Mouse (Mus musculus): ENCODE results near the gene Zfp418. TPM values are rescaled to one million over a fixed set of nuclear protein-coding genes. Genes with fewer than 3 reads are reported as not detected.
"Not testable (repeated sequence)": the region's sequence is repeated elsewhere in the genome, so short reads cannot be mapped to it uniquely, and the experiment has no call there.

The Zfp418 gene
- total RNA-seq (2021) (1 to 10 TPM; 2.3 to 3.1 TPM), polyA plus RNA-seq (2012; rRNA removed) (0.10 and 0.15 TPM in 2 replicates)
- long read RNA-seq, partial matches to known transcripts, result 0 of 1 reads
- long read RNA-seq, other reads (novel, unspliced or antisense), result 0 of 1 reads

DNA sequence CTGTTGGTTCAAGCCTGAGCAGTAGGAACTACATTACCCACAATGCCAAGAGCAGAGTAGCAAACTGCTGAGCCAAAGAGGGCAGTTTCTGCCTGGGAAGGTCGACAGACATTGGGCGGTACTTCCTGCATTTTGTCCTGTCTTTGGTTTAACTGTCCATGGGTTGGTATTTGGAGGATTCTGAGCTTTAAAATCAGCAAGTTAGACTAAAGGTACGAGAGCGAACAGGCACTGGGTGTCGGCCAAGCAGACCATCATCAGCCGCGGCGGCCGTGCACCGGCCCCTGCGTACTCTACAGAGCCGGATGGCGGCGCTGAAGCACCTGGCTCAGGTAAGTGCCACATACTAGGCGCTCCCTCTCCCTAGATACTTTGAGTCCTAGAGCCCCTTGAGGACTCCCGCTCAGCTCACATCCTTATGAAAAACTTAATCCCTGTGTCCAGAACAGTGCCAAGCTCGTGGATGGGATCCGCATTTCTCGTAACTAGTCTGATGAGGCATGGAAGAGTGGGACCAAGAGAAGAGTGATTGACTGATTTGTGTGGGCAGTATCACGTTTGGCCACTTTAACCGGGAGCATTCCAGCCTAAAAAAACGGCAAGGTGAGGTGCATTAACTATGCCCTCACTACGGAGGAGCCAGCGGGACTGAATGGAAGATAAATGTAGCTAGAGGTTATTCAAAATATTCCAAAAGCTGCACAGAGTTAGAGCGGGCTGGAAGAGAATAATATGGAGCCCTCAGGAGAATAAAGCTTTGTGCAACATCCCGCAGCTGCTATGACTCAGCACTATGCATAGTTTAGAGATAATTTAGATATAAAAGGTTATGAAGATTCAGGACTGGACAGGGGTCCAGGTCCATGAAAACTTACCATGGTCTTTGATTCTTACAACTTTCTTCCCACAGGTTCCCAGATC is at the start of gene Zfp418:
Gene Zfp418 (plus strand): TSS at position 104 of the 921 bp plus-strand sequence.
- peak; percentile 78 for DNase-seq

DNA sequence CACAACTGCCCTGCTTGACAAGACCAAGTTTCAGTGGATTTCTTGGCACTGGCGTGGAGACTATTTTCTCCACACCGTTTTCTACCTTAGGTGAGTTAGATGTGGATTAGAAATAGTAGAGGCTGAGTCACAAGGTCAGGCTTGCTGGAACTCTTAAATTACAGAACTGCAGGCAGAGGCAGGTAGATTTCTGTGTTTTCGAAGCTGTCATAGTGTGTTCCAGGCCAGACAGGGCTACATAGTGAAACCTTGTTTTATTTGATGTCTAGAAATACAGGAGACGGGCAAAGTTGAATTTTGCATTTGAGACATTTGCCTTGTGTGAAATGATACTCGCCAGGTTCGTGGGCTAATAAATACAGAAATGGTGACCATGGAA is 49.5 kb upstream of the Zfp418 start:
- no peak for DNase-seq

DNA sequence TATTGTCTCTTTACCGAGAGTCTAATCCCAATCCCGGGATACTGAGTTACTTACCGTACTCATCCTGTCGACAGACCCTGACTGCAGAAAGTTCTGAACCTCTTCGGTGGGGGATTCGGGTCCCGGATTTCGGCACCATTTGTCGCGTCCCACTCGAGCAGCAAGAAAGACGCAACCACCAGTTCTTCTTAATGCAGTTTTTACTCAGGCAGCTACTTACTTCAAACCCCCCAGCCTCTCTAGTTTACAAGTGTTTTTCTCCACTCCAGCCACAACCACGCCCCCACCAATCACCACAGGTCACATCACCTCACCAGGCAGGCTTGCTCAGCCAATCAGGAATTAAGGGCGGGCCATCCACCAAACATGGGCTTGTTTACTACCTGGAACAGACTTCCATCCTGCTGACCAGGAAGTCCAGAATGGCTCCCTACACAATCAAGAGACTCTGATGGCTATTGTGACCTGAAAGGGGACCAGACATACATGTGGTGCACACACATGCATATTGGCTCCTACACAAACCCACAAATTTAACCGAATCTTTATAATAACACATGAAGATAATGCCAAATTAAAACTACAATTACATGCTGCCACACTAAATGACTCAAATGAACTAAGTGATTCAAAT is 40.5 kb upstream of the Zfp418 start:
- not testable (repeated sequence) for DNase-seq

DNA sequence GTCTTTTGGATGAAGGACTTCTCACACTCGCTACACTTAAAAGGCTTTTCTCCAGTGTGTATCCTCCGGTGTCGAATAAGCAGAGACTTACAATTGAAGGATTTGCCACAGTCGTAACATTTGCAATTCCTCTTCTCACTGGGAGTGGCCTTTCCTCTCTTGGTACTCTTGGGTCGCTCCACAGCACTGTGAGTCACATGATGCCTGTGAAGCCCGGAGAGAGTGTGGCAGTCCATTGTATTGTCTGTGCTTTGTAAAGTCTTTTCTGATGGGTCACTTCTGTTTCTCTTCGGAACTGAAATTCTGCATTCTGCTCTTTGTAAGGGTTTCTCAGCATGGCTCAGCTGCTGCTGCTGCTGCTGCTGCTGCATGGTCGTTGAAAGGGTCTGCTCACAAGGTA is 38.4 kb upstream of the Zfp418 start:
- no peak for DNase-seq

DNA sequence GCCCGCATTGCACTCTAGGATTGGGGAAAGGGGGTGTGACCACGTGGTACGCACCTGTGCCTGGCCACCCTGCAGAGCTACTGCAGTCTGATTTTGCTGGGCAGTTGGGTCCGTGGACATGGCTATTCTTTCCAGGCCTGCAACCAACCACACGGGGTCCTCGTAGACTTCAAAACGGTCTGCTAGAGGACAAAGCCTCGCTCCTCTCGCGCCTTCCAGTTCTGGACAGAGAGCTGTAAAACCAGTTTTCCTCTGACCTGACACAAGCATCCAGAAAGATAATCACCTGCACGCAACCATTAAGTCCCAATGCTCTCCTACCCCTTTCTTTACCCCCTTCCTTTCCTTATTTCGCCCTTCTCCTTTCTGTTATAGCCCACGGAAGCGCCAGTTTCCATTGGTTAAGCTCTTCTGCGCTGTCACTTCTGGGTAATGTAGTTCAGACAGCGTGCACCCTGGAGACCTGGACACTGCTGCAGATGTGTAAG is 34.7 kb upstream of the Zfp418 start, which contains the start of gene Zfp773:
Gene Zfp773 (minus strand): TSS at position 377 of the 488 bp plus-strand sequence.
- peak; percentile 74 for DNase-seq

DNA sequence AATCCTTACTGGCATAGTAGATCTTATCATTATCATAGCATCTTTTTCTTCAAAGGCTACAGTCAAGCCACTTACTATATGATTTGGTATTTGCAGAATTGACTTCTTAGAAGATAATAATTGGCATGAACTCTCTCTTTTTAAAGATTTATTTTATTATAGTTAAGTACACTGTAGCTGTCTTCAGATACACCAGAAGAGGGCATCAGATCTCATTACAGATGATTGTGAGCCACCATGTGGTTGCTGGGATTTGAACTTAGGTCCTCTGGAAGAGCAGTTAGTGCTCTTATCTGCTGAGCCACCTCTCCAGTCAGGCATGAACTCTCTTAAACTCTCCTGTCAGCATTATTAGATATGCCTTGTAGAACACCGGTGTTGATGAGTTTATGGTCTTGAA is 26.9 kb upstream of the Zfp418 start:
- DNase-seq, result no peak

DNA sequence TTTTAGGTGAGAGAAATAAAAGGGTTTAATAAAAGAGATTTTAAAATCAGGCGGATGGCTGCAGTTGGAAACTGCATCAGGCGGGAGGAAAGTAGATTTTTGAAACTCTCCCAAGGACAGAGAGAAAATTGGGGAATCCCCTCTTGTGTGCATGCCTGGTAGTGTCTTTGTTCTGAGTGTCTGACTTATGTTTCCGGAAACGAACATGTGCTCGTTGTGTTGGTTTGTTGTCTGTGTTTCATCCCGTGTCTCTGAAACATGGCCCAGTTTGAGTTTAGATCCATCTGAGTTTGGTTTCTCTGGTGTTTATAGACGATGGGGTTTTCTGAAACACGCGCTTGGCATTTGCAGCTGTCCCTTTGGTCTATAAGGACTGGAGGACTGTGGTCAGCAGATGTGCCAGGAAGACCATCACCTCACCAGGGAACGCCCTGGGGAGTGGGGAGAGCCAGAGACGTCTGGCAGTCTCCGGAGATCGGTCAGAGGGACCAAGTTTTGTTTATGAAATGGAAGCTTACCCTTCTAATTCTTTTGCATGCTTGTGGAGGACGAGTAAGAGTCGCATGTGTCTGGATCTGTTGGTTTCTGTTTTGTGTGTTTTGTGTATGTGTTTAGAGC is 25.0 kb upstream of the Zfp418 start:
- DNase-seq, result no peak

DNA sequence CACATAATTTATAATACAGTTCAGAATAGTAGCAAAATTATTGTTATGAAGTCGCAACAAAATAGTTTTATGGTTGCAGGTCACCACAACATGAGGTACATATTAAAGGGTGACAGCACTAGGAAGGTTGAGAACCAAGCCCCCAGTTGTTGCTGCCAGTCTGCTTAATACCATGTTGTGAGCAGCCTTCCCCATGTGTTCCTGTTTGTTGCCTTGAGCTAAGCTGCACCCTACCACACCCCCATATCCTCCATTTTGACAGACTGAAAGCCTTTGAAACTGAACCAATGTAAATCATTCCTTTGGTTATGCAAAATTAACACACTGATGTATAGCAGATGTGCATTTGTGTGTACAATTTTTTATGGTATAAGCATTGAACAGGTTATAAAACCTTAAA is 14.8 kb downstream of the Zfp418 start:
- DNase-seq, result no peak

DNA sequence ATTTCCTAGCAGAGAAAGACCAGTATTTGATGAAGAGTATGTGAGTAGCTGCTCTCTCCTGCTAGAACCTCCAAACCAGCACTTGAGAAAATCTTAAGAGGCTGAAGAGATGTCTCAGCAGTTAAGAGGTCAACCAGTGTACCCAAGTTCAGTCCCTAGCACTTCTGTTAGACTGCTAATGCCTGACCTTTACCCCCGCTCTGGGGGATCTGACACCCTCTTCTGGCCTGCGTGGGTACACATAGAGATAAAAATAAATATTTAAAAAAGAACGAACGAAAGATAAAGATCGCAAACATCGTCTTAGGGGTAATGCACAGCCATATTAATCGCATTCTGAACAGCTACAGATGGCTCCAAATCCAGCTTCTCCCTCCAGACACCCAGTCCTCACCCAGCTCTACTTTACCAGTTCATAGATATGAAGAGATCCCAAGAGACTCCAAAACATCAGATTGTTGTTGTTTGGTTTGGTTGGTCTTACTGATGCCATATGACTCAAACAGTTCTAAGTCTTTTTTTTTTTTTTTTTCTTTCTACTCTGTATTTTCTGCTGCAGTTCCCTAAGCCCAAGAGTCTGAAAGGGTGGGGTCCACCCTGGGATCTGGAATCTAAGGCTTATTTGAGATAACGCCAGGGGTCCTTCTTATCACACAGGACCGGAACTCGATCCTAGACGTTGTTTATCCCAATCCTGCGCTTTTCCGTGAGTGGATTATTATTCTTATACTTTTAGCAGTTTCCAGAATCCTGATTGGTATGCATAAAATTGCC is 16.5 kb downstream of the Zfp418 start:
- DNase-seq, result no peak

DNA sequence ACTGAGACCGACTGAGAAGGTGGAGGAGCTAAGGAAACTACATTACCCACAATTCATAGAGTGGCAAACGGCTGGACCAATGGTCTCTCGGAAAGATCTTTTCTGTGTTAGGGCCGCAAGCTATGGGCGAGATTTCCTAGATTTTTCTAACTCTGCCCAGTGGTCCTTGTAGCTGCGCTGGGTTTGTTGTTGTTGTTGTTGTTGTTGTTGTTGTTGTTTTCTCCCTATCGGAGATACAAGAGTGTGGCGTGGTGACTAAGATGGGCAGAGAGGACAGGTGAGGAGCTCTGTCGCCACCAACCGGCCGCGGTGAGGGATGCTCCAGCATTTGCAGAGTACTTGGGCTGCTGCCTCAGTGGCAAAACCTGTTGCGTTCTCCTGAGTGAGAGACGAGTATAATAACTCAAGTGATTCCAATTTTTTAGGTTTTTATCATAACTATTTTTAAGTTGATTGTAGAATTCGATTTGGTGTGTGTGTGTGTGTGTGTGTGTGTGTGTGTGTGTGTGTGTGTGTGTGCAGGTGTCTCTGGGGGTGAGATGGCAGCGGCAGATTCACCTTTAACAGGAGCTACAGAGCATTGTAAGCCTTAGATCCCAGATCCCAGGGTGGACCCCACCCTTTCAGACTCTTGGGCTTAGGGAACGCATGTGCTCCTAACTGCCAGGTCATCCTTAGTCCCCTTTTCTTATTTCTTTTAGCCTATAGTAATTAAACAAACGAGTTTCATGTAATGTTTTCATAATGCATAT is 17.2 kb downstream of the Zfp418 start:
- peak; percentile 82 for DNase-seq

DNA sequence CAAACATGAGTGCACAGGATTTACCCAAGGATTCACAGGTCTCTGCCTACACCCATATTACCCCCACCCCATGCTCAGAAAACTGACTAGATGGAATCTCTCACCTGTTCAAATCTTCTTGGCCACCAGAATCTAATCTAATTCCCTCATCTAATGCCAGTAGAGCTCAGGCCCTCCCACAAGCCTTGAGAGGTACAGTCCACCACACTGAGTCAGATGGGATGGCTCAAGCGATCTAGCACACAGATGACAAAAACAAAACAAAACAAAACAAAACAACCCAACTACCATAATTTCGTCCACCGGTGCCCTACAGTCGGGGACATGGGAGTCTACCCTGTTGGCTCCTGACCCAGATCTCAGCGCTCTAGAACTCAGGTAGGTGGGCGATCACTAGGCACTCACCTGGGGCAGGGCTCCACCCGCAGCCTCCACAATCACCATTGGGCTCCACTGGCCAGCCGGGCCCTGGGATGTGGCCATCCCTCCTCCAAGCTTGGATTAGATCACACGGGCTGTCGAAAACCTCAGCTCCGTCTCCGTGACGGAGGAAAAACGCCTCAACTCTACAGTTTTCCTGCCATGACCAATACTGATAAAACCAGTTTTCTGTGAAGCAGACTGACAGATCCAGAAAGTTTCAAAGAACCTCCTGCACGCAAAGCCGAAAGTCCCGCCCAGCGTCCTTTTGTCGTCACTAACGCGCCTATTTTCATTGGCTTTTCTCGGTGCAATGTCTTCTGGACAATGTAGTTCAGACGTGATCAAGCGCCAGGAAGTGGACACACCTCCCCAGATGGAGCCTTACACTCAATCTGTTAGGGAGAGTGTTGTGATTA is 38.4 kb downstream of the Zfp418 start, which contains the start of gene Zfp772:
Gene Zfp772 (minus strand): TSS at position 686 of the 839 bp plus-strand sequence.
- DNase-seq, result peak; percentile 64

Other genes starting within 250 kb of the Zfp418 start
- not detected for gene Aurkc, start 176.0 kb upstream of the Zfp418 start, total RNA-seq (2021)
- not detected in 2 replicates for gene Aurkc, start 176.0 kb upstream of the Zfp418 start, polyA plus RNA-seq (2012; rRNA removed)
- gene Zfp954, start 49.8 kb upstream of the Zfp418 start, total RNA-seq (2021), result 10 to 100 TPM; 10.1 to 19.7 TPM
- 4.0 and 5.3 TPM in 2 replicates for gene Zfp954, start 49.8 kb upstream of the Zfp418 start, polyA plus RNA-seq (2012; rRNA removed)
- gene Zfp773, start 34.6 kb upstream of the Zfp418 start, total RNA-seq (2021), result under 1 TPM; 0.52 to 0.66 TPM
- gene Zfp773, start 34.6 kb upstream of the Zfp418 start, polyA plus RNA-seq (2012; rRNA removed), result 0.03 and 0.08 TPM in 2 replicates
- 1 to 10 TPM; 4.0 to 4.1 TPM for gene Zfp772, start 38.7 kb downstream of the Zfp418 start, total RNA-seq (2021)
- gene Zfp772, start 38.7 kb downstream of the Zfp418 start, polyA plus RNA-seq (2012; rRNA removed), result 0.57 and 0.60 TPM in 2 replicates
- 1 to 10 TPM; 1.0 to 1.4 TPM for gene Vmn2r29, start 76.0 kb downstream of the Zfp418 start, total RNA-seq (2021)
- gene Vmn2r29, start 76.0 kb downstream of the Zfp418 start, polyA plus RNA-seq (2012; rRNA removed), result 0.09 and 0.13 TPM in 2 replicates
- 1 to 10 TPM; 2.8 to 2.9 TPM for gene Gm45844, start 107.0 kb downstream of the Zfp418 start, total RNA-seq (2021)
- 0.47 and 2.6 TPM in 2 replicates for gene Gm45844, start 107.0 kb downstream of the Zfp418 start, polyA plus RNA-seq (2012; rRNA removed)
- gene Clcn4, start 129.5 kb downstream of the Zfp418 start, total RNA-seq (2021), result 10 to 100 TPM; 59.4 to 66.7 TPM
- gene Clcn4, start 129.5 kb downstream of the Zfp418 start, polyA plus RNA-seq (2012; rRNA removed), result 34.0 and 36.1 TPM in 2 replicates
- under 1 TPM; 0.10 to 0.17 TPM for gene Vmn2r30, start 166.3 kb downstream of the Zfp418 start, total RNA-seq (2021)
- gene Vmn2r30, start 166.3 kb downstream of the Zfp418 start, polyA plus RNA-seq (2012; rRNA removed), result 0.03 TPM in 1 of 2 replicates, not detected in the other
- under 1 TPM in 1 of 2 experiments, not detected in 1; 0.69 TPM for gene Gm45783, start 203.2 kb downstream of the Zfp418 start, total RNA-seq (2021)
- gene Gm45783, start 203.2 kb downstream of the Zfp418 start, polyA plus RNA-seq (2012; rRNA removed), result 0.52 TPM in 1 of 2 replicates, not detected in the other
- gene Vmn2r31, start 228.4 kb downstream of the Zfp418 start, total RNA-seq (2021), result not detected
- not detected in 2 replicates for gene Vmn2r31, start 228.4 kb downstream of the Zfp418 start, polyA plus RNA-seq (2012; rRNA removed)

Measured in adrenal gland, adult 2 months (tissue).